Mouse (Mus musculus): ENCODE results near the gene R3hdm2.

R3hdm2 gene

GRCm38 (mm10) chr10:127536586-127537314 lies 156.6 kb downstream of the R3hdm2 start:
- Histone ChIP-seq H3K36me3 (ENCODE audit: insufficient read depth, low read length) (peaks cover 25% of the 10 kb centered on the region), H3K4me3 (replicated peaks; ENCODE audit: low read length) (no peak overlapping the region), H3K27me3 (ENCODE audit: insufficient read depth, low read length) (peaks cover 49% of the 10 kb centered on the region), H3K4me1 (replicated peaks; ENCODE audit: low read depth, low read length) (peaks cover 88% of the 10 kb centered on the region), H3K9me3 (ENCODE audit: low read length) (no peaks in the 10 kb centered on the region)
- TF ChIP-seq NANOG (IDR thresholded peaks at IDR 0.05; ENCODE audit: borderline replicate concordance, low read length) (no peak), POU5F1 (IDR thresholded peaks at IDR 0.05; ENCODE audit: borderline replicate concordance, low read length) (no peak), CTCF (conservative IDR thresholded peaks at IDR 0.05; ENCODE audit: low read length) (no peak; the same call in 1 of the 2 replicates)

- H3K4me1 ChIP-seq (replicated peaks; ENCODE audit: low read depth, low read length): peaks cover 84% of the 10 kb centered on the region
- H3K9me3 ChIP-seq (ENCODE audit: low read length): no peaks in the 10 kb centered on the region
- no peak overlapping the region; the same call in none of the 2 replicates for H3K4me3 ChIP-seq (replicated peaks; ENCODE audit: low read length)
- TF ChIP-seq NANOG (IDR thresholded peaks at IDR 0.05; ENCODE audit: borderline replicate concordance, low read length) (no peak), CTCF (conservative IDR thresholded peaks at IDR 0.05; ENCODE audit: low read length) (peak; percentile 97)
- peaks cover 35% of the 10 kb centered on the region for H3K36me3 ChIP-seq (ENCODE audit: insufficient read depth, low read length)
- peaks cover 44% of the 10 kb centered on the region for H3K27me3 ChIP-seq (ENCODE audit: insufficient read depth, low read length)
These were observed 157.9 kb downstream of the R3hdm2 start for GRCm38 (mm10) chr10:127537854-127538583.

GRCm38 (mm10) chr10:127541510-127541909 lies 161.4 kb downstream of the R3hdm2 start:
- no peak for TF ChIP-seq POU5F1 (IDR thresholded peaks at IDR 0.05; ENCODE audit: borderline replicate concordance, low read length)
- TF ChIP-seq CTCF (conservative IDR thresholded peaks at IDR 0.05; ENCODE audit: low read length): no peak
- TF ChIP-seq NANOG (IDR thresholded peaks at IDR 0.05; ENCODE audit: borderline replicate concordance, low read length): no peak
- no peaks in the 10 kb centered on the region for H3K9me3 ChIP-seq (ENCODE audit: low read length)

GRCm38 (mm10) chr10:127542084-127542483 lies 162.0 kb downstream of the R3hdm2 start:
- TF ChIP-seq POU5F1 (IDR thresholded peaks at IDR 0.05; ENCODE audit: borderline replicate concordance, low read length): no peak
- no peak for TF ChIP-seq NANOG (IDR thresholded peaks at IDR 0.05; ENCODE audit: borderline replicate concordance, low read length)
- no peak for TF ChIP-seq CTCF (conservative IDR thresholded peaks at IDR 0.05; ENCODE audit: low read length)
- Histone ChIP-seq H3K9me3 (ENCODE audit: low read length) (no peaks in the 10 kb centered on the region), H3K4me1 (replicated peaks; ENCODE audit: low read depth, low read length) (peaks cover 69% of the 10 kb centered on the region), H3K36me3 (ENCODE audit: insufficient read depth, low read length) (peaks cover 66% of the 10 kb centered on the region), H3K27me3 (ENCODE audit: insufficient read depth, low read length) (peaks cover 10% of the 10 kb centered on the region; the same call in 1 of the 2 replicates), H3K4me3 (replicated peaks; ENCODE audit: low read length) (no peak overlapping the region)

More at GRCm38 (mm10) chr10:127541510-127541909, 161.4 kb downstream of the R3hdm2 start:
- Histone ChIP-seq H3K36me3 (ENCODE audit: insufficient read depth, low read length) (peaks cover 61% of the 10 kb centered on the region), H3K4me1 (replicated peaks; ENCODE audit: low read depth, low read length) (peaks cover 69% of the 10 kb centered on the region), H3K27me3 (ENCODE audit: insufficient read depth, low read length) (peaks cover 10% of the 10 kb centered on the region; the same call in 1 of the 2 replicates), H3K4me3 (replicated peaks; ENCODE audit: low read length) (no peak overlapping the region)

GRCm38 (mm10) chr10:127542720-127543119 lies 162.6 kb downstream of the R3hdm2 start:
- Histone ChIP-seq H3K4me1 (replicated peaks; ENCODE audit: low read depth, low read length) (peaks cover 66% of the 10 kb centered on the region), H3K27me3 (ENCODE audit: insufficient read depth, low read length) (peaks cover 10% of the 10 kb centered on the region; the same call in 1 of the 2 replicates), H3K4me3 (replicated peaks; ENCODE audit: low read length) (no peak overlapping the region), H3K9me3 (ENCODE audit: low read length) (no peaks in the 10 kb centered on the region), H3K36me3 (ENCODE audit: insufficient read depth, low read length) (peaks cover 72% of the 10 kb centered on the region)
- TF ChIP-seq NANOG (IDR thresholded peaks at IDR 0.05; ENCODE audit: borderline replicate concordance, low read length) (no peak), POU5F1 (IDR thresholded peaks at IDR 0.05; ENCODE audit: borderline replicate concordance, low read length) (no peak), CTCF (conservative IDR thresholded peaks at IDR 0.05; ENCODE audit: low read length) (no peak)

- Histone ChIP-seq H3K4me3 (replicated peaks; ENCODE audit: low read length) (no peak overlapping the region), H3K27me3 (ENCODE audit: insufficient read depth, low read length) (peaks cover 14% of the 10 kb centered on the region), H3K36me3 (ENCODE audit: insufficient read depth, low read length) (peaks cover 76% of the 10 kb centered on the region), H3K4me1 (replicated peaks; ENCODE audit: low read depth, low read length) (peaks cover 63% of the 10 kb centered on the region), H3K9me3 (ENCODE audit: low read length) (no peaks in the 10 kb centered on the region)
- TF ChIP-seq NANOG (IDR thresholded peaks at IDR 0.05; ENCODE audit: borderline replicate concordance, low read length) (no peak), POU5F1 (IDR thresholded peaks at IDR 0.05; ENCODE audit: borderline replicate concordance, low read length) (no peak), CTCF (conservative IDR thresholded peaks at IDR 0.05; ENCODE audit: low read length) (no peak)
These were observed 163.8 kb downstream of the R3hdm2 start for GRCm38 (mm10) chr10:127543916-127544315.

- no peak overlapping the region for H3K4me3 ChIP-seq (replicated peaks; ENCODE audit: low read length)
- no peaks in the 10 kb centered on the region; the same call in 1 of the 2 replicates for H3K9me3 ChIP-seq (ENCODE audit: low read length)
- peaks cover 63% of the 10 kb centered on the region for H3K4me1 ChIP-seq (replicated peaks; ENCODE audit: low read depth, low read length)
- H3K36me3 ChIP-seq (ENCODE audit: insufficient read depth, low read length): peaks cover 75% of the 10 kb centered on the region
- peaks cover 11% of the 10 kb centered on the region; the same call in 1 of the 2 replicates for H3K27me3 ChIP-seq (ENCODE audit: insufficient read depth, low read length)
- TF ChIP-seq NANOG (IDR thresholded peaks at IDR 0.05; ENCODE audit: borderline replicate concordance, low read length) (no peak), CTCF (conservative IDR thresholded peaks at IDR 0.05; ENCODE audit: low read length) (no peak), POU5F1 (IDR thresholded peaks at IDR 0.05; ENCODE audit: borderline replicate concordance, low read length) (no peak)
These were observed 164.2 kb downstream of the R3hdm2 start for GRCm38 (mm10) chr10:127544375-127544774.

- peaks cover 61% of the 10 kb centered on the region for H3K4me1 ChIP-seq (replicated peaks; ENCODE audit: low read depth, low read length)
- H3K9me3 ChIP-seq (ENCODE audit: low read length): no peaks in the 10 kb centered on the region; the same call in 1 of the 2 replicates
- peaks cover 85% of the 10 kb centered on the region for H3K36me3 ChIP-seq (ENCODE audit: insufficient read depth, low read length)
- no peak overlapping the region for H3K4me3 ChIP-seq (replicated peaks; ENCODE audit: low read length)
- TF ChIP-seq NANOG (IDR thresholded peaks at IDR 0.05; ENCODE audit: borderline replicate concordance, low read length) (no peak), CTCF (conservative IDR thresholded peaks at IDR 0.05; ENCODE audit: low read length) (peak; percentile 49)
- peaks cover 15% of the 10 kb centered on the region; the same call in 1 of the 2 replicates for H3K27me3 ChIP-seq (ENCODE audit: insufficient read depth, low read length)
These were observed 166.4 kb downstream of the R3hdm2 start for GRCm38 (mm10) chr10:127546505-127546904.
